Mouse (Mus musculus): ENCODE measurements around the gene Mpzl3. TPM values are rescaled to one million over a fixed set of nuclear protein-coding genes. Genes with fewer than 3 reads are reported as not detected.

Gene Mpzl3
- total RNA-seq (2014; rRNA removed): 0.50 and 1.8 TPM in 2 replicates
- polyA plus RNA-seq (2015; fragmentation: Nextera tagmentation; extraction: Ambion mirVana): 1.2 and 1.6 TPM in 2 replicates

DNA sequence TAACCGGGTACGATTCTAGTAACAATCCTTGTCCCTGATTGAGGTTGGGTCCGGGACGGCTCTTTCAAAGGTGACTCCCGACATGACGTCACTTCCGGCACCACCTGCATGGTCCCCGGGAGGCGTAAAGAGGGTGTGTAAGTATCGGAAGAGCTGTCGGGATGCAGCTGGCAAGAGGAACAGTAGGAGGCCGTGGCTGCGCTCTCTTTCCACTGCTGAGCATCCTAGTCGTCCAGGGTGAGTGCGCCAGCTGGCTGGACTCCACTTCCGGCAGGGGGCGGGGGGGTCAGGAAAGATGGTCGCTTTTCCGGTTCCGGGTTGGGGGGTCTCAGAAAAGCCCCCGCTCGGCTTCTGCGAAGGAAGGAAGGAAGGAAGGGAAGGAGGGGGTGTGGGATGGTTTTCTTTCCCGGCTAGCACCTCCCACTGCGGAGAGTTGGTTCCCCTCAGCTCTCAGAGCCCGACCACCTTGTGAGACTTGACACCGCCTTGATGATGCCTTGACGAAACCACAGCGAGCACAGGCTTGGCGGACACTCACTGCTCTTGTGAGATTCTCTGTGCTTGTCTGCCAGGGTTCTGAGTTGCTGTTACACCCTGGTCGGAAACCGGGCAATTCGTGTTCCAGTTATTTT is at the start of gene Mpzl3:
Gene Mpzl3, plus strand, starts transcription at position 105 of the 632 bp plus-strand sequence.
- H3K9me3 ChIP-seq (ENCODE audit: low read length): no peaks in the 10 kb centered on the region
- H3K27me3 ChIP-seq (ENCODE audit: insufficient read depth, low read length): peaks cover 23% of the 10 kb centered on the region; the same call in 1 of the 2 replicates
- H3K9ac ChIP-seq (replicated peaks; ENCODE audit: low read length): peak within 1 kb of the TSS; percentile 47
- H3K27ac ChIP-seq: peak within 1 kb of the TSS; percentile 97
- under 1% methylated on average over 33 of the region's 33 CpGs for WGBS
- peak within 1 kb of the TSS; percentile 69 for H3K4me2 ChIP-seq (ENCODE audit: low read depth, low read length)
- no peaks in the 10 kb centered on the region for H3K36me3 ChIP-seq (ENCODE audit: insufficient read depth, low read length)
- peak within 1 kb of the TSS; percentile 53 for H3K4me3 ChIP-seq (ENCODE audit: low read length)
- peaks cover 3% of the 10 kb centered on the region; the same call in 1 of the 2 replicates for H3K4me1 ChIP-seq (ENCODE audit: insufficient read depth, low read length)
- peak; percentile 97 for DNase-seq (ENCODE audit: low spot score)
- peak; percentile 38; the same call in 1 of the 2 replicates for TF ChIP-seq CTCF (IDR thresholded peaks at IDR 0.05; ENCODE audit: low read depth)
- peak; percentile 99 for ATAC-seq

GRCm38 (mm10) chr9:45007404-45007803 is 47.6 kb upstream of the Mpzl3 start:
- no peak overlapping the region for H3K4me3 ChIP-seq (ENCODE audit: low read length)
- no peak for TF ChIP-seq CTCF (IDR thresholded peaks at IDR 0.05; ENCODE audit: low read depth)
- 77% methylated on average over 12 of the region's 12 CpGs for WGBS

DNA sequence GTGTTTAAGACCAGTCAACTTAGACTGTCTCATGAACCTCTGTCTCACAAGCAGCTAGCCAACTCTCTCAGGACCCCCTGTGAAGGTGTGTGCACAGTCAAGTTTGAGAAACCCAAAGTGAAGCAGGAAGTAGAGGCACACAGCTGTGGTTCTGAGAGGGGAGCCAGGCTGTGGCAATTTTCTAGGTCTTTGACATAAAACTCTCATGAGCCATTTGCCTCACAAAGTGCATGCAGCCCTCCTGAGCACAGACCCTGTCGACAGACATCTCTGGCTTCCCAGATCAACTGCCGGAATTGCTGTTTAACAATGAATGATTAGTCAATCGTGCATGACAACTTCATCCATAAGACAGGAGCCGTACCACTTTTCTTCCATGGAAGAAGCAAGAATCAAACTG is 46.6 kb upstream of the Mpzl3 start:
- Histone ChIP-seq H3K9me3 (ENCODE audit: low read length) (no peaks in the 10 kb centered on the region), H3K36me3 (ENCODE audit: insufficient read depth, low read length) (no peaks in the 10 kb centered on the region), H3K27me3 (ENCODE audit: insufficient read depth, low read length) (no peaks in the 10 kb centered on the region), H3K4me1 (ENCODE audit: insufficient read depth, low read length) (no peaks in the 10 kb centered on the region), H3K4me3 (ENCODE audit: low read length) (no peak overlapping the region), H3K9ac (replicated peaks; ENCODE audit: low read length) (no peak overlapping the region), H3K27ac (no peak overlapping the region), H3K4me2 (ENCODE audit: low read depth, low read length) (no peak overlapping the region)
- no peak for DNase-seq (ENCODE audit: low spot score)
- no peak for ATAC-seq
- 64% methylated on average over 4 of the region's 4 CpGs for WGBS
- no peak for TF ChIP-seq CTCF (IDR thresholded peaks at IDR 0.05; ENCODE audit: low read depth)

More at GRCm38 (mm10) chr9:45007404-45007803, 47.6 kb upstream of the Mpzl3 start:
- no peak overlapping the region for H3K9ac ChIP-seq (replicated peaks; ENCODE audit: low read length)
- H3K9me3 ChIP-seq (ENCODE audit: low read length): no peaks in the 10 kb centered on the region
- H3K27me3 ChIP-seq (ENCODE audit: insufficient read depth, low read length): no peaks in the 10 kb centered on the region
- no peak overlapping the region for H3K27ac ChIP-seq
- H3K36me3 ChIP-seq (ENCODE audit: insufficient read depth, low read length): no peaks in the 10 kb centered on the region
- ATAC-seq (no peak), DNase-seq (ENCODE audit: low spot score) (no peak)
- H3K4me1 ChIP-seq (ENCODE audit: insufficient read depth, low read length): no peaks in the 10 kb centered on the region
- H3K4me2 ChIP-seq (ENCODE audit: low read depth, low read length): no peak overlapping the region

- Histone ChIP-seq H3K27me3 (ENCODE audit: insufficient read depth, low read length) (no peaks in the 10 kb centered on the region), H3K4me2 (ENCODE audit: low read depth, low read length) (no peak within 1 kb of the TSS), H3K36me3 (ENCODE audit: insufficient read depth, low read length) (no peaks in the 10 kb centered on the region), H3K4me3 (ENCODE audit: low read length) (no peak within 1 kb of the TSS), H3K27ac (no peak within 1 kb of the TSS), H3K9me3 (ENCODE audit: low read length) (no peaks in the 10 kb centered on the region), H3K9ac (replicated peaks; ENCODE audit: low read length) (no peak within 1 kb of the TSS), H3K4me1 (ENCODE audit: insufficient read depth, low read length) (no peaks in the 10 kb centered on the region)
- no peak for TF ChIP-seq CTCF (IDR thresholded peaks at IDR 0.05; ENCODE audit: low read depth)
- ATAC-seq (no peak), DNase-seq (ENCODE audit: low spot score) (no peak)
- WGBS: 82% methylated on average over 19 of the region's 19 CpGs
These were observed 45.6 kb upstream of the Mpzl3 start, which contains the start of gene Cd3e for GRCm38 (mm10) chr9:45009180-45010078. Cd3e (minus strand) TSS chr9:45009627.

DNA sequence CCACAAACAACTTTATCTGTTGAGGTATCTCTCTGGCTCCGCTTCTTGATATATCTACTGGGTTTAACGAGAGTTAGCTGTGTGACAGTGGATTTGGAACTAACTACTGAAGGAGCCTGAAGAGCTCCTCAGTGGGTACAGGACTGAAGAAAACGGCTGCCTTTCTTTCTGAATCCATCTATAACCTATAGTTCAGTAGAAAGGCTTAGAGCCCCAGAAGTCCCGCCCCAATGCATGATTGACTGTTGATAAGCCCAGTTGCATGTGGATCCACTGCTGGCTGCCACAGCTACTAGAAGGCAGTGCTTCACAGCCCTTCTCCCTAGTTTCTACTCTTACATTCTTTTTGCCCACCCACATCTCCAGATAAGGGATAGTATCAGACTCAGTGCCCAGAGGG is 44.5 kb upstream of the Mpzl3 start:
- H3K4me3 ChIP-seq (ENCODE audit: low read length): no peak overlapping the region
- H3K27me3 ChIP-seq (ENCODE audit: insufficient read depth, low read length): no peaks in the 10 kb centered on the region
- no peak for TF ChIP-seq CTCF (IDR thresholded peaks at IDR 0.05; ENCODE audit: low read depth)
- no peak overlapping the region for H3K27ac ChIP-seq
- no peaks in the 10 kb centered on the region for H3K9me3 ChIP-seq (ENCODE audit: low read length)
- no peaks in the 10 kb centered on the region for H3K36me3 ChIP-seq (ENCODE audit: insufficient read depth, low read length)
- ATAC-seq: no peak
- no peak overlapping the region for H3K9ac ChIP-seq (replicated peaks; ENCODE audit: low read length)
- H3K4me2 ChIP-seq (ENCODE audit: low read depth, low read length): no peak overlapping the region
- WGBS: 69% methylated on average over 4 of the region's 4 CpGs
- no peaks in the 10 kb centered on the region for H3K4me1 ChIP-seq (ENCODE audit: insufficient read depth, low read length)
- no peak for DNase-seq (ENCODE audit: low spot score)

- WGBS: 51% methylated on average over 6 of the region's 6 CpGs
- H3K9ac ChIP-seq (replicated peaks; ENCODE audit: low read length): no peak overlapping the region
- no peaks in the 10 kb centered on the region for H3K27me3 ChIP-seq (ENCODE audit: insufficient read depth, low read length)
- H3K36me3 ChIP-seq (ENCODE audit: insufficient read depth, low read length): no peaks in the 10 kb centered on the region
- no peak overlapping the region for H3K4me3 ChIP-seq (ENCODE audit: low read length)
- no peak overlapping the region for H3K27ac ChIP-seq
- H3K4me1 ChIP-seq (ENCODE audit: insufficient read depth, low read length): no peaks in the 10 kb centered on the region
- no peak overlapping the region for H3K4me2 ChIP-seq (ENCODE audit: low read depth, low read length)
- DNase-seq (ENCODE audit: low spot score): no peak
- no peak for ATAC-seq
- no peak for TF ChIP-seq CTCF (IDR thresholded peaks at IDR 0.05; ENCODE audit: low read depth)
- no peaks in the 10 kb centered on the region for H3K9me3 ChIP-seq (ENCODE audit: low read length)
These were observed 43.7 kb upstream of the Mpzl3 start for GRCm38 (mm10) chr9:45011291-45011690.
